Mouse (Mus musculus) megakaryocyte-erythroid progenitor cell, adult 5-6 weeks (primary cell): Measurements from ENCODE around the gene Tmem123. TPM values are rescaled to one million over a fixed set of nuclear protein-coding genes. Genes with fewer than 3 reads are reported as not detected.

Experiments used
- ATAC-seq: replicated peaks from 2 replicates; pipeline ENCODE4 v1.8.0; 2016; ENCODE audit warnings: mild to moderate bottlenecking, inconsistent platforms; ENCODE audit not compliant: severe bottlenecking, poor library complexity, low FRiP score, low TSS enrichment
- total RNA-seq, 2 experiments: library from RNA; stranded (forward) in 1 of 2; stranded (reverse) in 1 of 2; fragments of 200-1000, 215-1000 nt in 1 of 2; fragments of >200 nt in 1 of 2; fragmentation: Nextera tagmentation in 1 of 2; gene quantifications; 2 replicates each; pipeline ENCODE4 v1.2.3; 2014 to 2017

The Tmem123 gene
- total RNA-seq, 2 experiments from 2014 or later: 78.9 to 131 TPM

DNA sequence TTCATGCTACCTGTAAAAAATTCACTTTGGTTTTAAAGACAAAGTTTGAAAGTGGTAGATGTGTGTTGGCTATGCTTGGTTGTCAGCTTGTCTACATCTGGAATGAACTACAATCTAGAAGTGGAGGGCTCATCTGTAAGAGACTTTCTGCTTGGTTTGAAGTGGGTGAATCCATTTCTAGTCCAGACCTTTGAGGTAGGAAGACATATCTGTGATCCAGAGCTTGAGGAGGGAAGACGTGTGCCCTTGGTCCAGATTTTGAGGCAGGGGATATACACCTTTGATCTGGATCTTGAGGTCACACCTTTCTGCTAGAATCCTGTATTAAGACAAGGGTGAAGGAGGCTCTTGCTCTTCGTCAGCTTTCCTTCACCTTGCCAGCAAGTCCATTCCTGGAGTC, 33.7 kb downstream of the Tmem123 start:
- no peak for ATAC-seq

DNA sequence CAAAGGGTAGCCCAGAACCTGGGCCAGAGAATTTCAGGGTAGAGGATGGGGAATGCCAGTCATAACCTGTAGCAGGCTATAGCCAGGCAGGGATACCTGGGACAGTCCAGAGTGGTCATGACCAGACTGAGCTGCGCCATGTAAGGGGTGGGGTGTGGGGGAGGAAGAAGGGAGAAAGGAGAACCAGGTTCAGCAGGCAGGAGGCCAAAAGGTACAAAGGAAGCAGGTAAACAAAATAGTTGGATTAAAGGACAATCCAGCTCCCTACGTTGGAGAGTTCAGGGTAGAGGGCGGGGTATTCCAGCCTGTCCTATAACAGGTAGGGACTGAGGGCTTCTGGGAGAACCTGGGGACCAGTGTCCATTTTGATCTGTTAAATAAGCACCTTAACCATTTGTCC, 34.7 kb downstream of the Tmem123 start:
- ATAC-seq: 0 out of 2 replicates have a peak, but pooled peaks have one; percentile 37

DNA sequence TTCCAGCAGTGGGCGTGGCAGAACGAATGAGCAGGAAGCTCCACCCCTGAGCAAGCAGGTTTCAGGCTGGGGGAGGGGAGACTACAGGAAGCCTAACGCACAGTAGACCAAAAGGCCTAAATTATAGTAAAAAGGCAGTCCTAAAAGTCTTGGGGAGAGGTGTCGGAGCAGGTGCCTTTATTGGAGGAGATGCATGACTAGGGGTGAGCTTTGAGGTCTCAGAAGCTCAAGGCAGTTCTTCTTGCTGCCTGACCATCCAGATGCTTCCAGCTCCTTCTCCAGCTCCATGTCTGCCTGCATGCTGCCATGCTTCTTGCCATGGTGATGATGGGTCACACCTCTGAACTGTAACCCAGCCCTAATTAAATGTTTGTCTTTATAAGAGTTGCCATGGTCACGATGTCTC, 41.3 kb downstream of the Tmem123 start:
- 0 out of 2 replicates have a peak, but pooled peaks have one; percentile 37 for ATAC-seq

DNA sequence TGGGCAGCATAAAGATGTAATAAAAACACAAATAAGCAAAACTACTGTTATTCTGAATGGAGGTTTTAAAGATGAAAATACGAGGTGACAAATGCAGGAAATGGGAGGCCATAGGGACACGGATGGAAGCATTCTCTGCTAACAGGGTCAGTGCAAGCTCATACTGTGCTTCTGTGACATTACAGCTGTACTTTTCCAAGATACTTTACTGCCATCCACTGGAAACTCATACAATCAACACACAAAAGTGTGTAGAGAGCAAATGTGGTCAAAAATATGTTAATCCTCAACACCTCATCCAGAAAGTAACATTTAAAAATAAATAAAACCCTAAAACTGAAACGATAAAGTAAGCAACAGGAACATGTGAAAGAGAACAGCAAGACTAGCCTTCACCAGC, 58.9 kb downstream of the Tmem123 start:
- ATAC-seq: no peak

DNA sequence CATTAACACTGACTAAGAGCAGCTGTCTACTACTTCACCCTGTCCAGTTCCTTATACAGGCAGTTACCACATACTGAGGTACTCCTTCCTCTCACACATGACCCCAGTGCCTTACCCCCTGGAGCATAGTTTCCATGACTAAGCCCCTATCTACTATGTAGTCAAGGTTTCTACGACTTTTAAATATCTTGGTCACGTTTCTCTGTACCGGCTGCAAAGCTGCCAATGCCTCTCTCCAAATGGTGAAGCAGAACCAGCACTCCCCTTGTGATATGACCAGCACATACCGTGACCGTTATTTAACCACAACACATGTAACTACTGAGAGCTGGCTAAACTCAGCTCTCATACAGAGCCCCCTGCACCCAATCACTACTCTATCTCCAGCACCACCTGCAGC, 61.1 kb downstream of the Tmem123 start:
- ATAC-seq: peak; percentile 80

DNA sequence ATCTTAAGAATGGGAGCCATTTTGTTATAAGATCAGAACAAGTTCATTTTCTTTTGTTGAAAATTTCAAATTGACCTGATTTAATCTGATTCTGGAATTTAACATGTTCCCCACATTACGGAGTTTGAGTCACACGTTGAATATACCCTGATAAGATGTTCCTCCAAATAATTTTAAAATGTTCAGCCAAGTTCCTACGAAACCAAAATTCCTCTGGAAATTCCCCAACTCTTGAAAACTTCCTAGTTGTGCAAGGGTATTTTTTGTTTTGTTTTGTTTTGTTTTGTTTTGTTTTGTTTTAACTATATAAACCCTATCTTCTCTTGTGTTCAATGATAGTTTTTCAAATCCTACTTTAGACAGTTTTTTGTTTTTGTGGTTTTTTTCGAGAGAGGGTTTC, 64.9 kb downstream of the Tmem123 start:
- ATAC-seq: no peak

DNA sequence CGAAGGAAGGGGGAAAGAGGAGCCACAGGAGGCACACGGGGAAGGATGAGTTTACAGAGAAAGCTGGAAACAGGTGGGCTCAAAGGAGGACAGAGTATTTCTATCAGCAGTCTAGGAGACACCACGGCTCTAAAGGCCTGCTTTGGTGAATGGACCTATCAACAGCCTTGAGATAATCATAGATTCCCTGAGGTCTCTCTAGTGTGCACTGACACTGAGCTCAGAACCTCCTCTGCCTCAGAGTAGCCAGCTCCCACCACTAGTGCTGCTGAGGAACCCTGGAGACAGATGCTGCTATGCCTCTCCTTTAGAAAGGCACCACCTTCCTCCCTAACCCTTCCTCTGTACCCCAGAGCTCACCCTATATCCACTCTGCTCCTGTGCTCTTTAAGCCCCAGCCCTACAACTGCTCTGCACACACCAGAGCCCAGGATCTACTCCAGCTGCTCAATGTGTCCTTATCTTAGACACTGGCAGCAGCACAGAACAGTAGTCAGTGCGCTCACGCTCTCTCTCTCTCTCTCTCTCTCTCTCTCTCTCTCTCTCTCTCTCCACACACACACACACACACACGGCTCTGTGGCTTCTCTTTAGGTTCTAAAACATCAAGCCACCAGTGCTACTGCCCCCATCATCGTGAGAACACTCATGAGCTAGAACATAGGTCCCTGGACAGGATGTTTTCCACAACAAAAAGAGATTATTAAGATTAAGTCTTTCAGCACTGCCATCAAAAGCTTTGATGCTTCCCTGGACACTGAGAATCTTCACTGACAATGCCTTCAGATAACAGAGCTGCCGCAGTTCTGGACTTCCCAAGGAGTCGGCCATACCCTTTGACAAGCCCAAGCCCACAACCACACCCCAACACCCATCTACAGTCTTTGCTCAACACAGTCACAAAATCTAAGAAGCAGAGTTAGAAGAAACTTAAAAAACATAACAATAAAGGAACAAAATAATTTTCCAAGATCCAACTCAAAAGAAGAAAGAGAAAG, 66.0 kb downstream of the Tmem123 start:
- peak; percentile 86 for ATAC-seq

DNA sequence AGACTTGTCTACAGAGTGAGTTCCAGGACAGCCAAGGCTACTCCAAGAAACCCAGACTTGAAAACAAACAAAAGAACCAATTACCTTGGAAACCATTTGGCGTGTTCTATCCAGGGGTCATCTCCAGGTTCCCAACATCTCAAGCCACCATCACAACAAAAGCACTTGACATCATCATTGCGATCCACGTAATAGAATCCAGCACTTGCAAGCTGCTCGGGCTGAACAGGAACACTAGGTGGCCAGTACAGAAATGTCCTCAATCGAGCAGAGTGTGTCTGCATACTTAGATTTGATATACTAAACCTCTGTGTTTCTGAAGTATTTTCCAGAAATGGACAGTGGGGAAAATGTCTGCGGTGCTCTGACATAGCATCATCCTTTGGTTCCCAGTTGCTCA, 69.6 kb downstream of the Tmem123 start:
- no peak for ATAC-seq

DNA sequence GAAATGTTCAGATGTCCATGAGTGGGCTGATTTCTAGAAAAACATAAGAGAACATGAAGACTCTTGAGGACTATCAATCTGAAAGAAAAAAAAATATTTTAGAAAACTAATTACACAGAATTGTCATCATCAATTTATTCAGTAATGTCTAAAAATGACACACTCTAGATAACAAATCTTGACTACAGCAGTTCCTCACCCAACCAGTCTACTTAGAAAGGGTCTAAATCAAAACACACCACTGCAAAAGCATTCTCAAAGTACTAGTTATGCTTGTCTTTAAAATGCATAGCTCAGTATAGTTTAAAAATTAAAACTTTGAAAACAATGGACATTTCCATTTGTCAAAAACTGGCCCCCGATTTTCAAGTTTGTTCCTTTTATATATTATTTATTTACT, 71.5 kb downstream of the Tmem123 start:
- ATAC-seq: no peak

DNA sequence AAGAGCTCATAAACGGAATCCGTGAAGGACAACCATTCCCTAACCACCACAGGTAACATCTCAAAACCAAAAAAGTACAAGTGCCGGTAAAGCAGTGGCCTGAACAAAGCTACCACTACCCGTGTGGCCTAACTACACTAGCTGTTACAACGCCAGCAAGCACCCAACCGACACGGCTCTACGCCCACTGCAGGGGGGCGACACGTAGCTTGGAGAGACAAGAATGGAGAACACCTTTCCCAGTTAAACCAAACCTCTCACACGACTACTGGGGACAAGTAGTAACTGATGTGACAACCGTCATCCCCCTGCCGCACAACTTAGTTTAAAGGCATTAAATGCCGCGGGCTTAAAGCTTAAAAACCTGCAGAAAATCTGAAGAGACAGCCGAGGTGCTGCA, 72.5 kb downstream of the Tmem123 start:
- ATAC-seq: peak; percentile 40

DNA sequence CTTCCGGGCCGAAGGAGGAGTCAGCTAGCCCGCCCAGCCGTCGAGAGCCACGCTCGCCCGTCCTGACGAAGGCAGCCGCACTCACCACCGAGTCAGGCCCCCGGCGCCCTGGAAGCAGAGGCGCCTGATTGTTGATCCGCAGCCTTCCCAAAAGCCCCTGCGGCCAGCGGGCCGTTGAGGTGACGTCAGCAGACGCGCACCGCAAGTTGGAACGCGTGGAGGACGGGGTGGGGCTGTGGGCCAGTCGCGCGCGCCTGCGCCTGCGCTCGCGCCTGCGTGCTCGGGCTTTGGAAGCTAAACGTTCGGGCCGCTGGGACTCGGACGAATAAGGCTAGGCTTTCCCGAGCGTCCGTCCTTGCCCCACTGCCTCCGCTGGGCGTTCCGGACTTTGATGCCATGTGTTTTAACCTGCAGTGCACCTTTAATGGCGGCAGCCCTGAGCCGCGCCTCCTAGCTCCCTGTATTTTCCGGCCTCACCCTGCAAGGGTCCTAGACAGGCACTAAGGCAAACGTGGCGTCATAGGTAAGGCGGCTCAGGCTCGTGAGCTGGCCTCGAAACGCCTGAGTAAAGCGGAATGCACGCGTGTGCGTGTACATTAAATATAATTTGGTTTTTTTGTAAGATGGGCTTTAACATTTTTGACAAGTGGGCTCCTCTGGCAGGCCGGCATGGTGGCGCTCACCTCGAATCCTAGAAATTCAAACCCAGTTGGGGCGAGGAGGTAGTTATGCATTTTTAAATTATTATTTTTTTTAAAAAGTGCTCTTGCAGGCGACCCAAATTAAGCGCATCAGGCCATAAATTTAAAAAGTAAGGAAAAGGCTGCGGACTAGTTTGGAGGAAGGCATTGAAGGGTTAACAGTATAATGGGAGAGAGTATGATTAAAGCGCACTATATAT, 73.3 kb downstream of the Tmem123 start, which contains the start of gene Birc2:
Birc2 (minus strand) TSS at position 160 of the 901 bp plus-strand sequence.
- ATAC-seq: peak; percentile 93

DNA sequence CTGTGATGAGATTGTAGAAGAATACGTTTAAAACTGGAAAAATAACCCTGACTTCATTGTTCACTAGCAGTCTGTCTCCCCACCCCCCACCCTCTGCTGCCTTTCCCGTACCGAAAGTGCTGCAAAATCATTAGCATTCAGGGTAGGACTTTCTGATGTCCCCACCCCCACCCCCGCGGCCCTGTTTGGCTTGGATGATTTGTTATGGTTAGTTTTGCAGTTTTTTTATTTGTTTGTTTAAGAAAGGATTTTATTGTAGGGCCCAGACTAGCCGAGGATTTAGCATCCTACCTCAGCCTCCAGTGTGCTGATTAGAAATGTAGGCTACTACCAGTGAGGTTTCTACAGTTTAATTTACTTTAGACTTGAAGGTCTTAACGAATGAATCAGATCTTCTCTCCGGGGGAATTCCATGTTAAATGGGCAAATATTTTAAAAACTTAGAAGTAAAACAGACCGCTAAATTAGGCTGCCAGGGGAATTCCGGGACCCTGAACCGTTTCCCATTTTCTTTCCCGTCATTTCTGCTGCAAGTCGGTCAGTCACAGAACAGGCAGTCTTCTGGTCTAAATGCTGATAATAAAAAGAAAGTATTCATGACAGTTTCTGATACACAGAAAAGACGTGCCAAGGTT, 74.1 kb downstream of the Tmem123 start:
- ATAC-seq: 0 out of 2 replicates have a peak, but pooled peaks have one; percentile 21

DNA sequence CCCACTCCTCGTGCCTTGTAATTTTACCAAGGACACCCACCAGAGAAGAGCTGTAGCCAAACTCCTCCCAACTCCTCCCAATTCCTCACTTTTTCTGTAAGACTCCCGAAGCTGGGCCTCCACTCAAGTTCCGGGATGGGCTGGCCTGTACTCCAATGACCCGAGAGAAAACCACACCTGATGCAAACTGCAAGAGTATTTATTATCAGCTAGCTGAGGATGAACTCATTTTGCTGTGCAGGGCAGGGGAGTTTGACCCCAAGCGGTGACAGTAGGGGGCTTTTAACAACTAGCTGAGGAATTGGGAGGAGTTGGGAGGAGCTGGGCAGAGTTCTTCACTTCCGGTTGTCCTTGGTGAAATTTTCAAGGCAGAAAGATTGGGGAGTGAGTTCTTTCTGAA, 77.4 kb downstream of the Tmem123 start:
- ATAC-seq: no peak

Other genes with a start within 250 kb of the Tmem123 start
- 0.35 TPM in 1 of 2 replicates, not detected in the other for gene Mmp8, start 205.6 kb upstream of the Tmem123 start, total RNA-seq (2014; fragmentation: Nextera tagmentation)
- gene Mmp8, start 205.6 kb upstream of the Tmem123 start, total RNA-seq (2017): 3.4 TPM in 1 of 2 replicates, not detected in the other
- gene Mmp27, start 192.6 kb upstream of the Tmem123 start, total RNA-seq (2014; fragmentation: Nextera tagmentation): 0.20 TPM in 1 of 2 replicates, not detected in the other
- 0.80 and 0.95 TPM in 2 replicates for gene Mmp27, start 192.6 kb upstream of the Tmem123 start, total RNA-seq (2017)
- not detected in 2 replicates for gene Mmp20, start 135.8 kb upstream of the Tmem123 start, total RNA-seq (2014; fragmentation: Nextera tagmentation)
- gene Mmp20, start 135.8 kb upstream of the Tmem123 start, total RNA-seq (2017): not detected in 2 replicates
- gene Mmp7, start 72.0 kb upstream of the Tmem123 start, total RNA-seq (2014; fragmentation: Nextera tagmentation): not detected in 2 replicates
- gene Mmp7, start 72.0 kb upstream of the Tmem123 start, total RNA-seq (2017): not detected in 2 replicates
- 34.6 and 41.7 TPM in 2 replicates for gene Birc2, start 73.0 kb downstream of the Tmem123 start, total RNA-seq (2014; fragmentation: Nextera tagmentation)
- 36.7 and 61.3 TPM in 2 replicates for gene Birc2, start 73.0 kb downstream of the Tmem123 start, total RNA-seq (2017)
- gene Birc3, start 109.1 kb downstream of the Tmem123 start, total RNA-seq (2014; fragmentation: Nextera tagmentation): 6.8 and 8.8 TPM in 2 replicates
- gene Birc3, start 109.1 kb downstream of the Tmem123 start, total RNA-seq (2017): 9.9 and 33.6 TPM in 2 replicates
- gene Yap1, start 240.6 kb downstream of the Tmem123 start, total RNA-seq (2014; fragmentation: Nextera tagmentation): 0.24 TPM in 1 of 2 replicates, not detected in the other
- not detected in 2 replicates for gene Yap1, start 240.6 kb downstream of the Tmem123 start, total RNA-seq (2017)